Mouse (Mus musculus): Measurements from ENCODE around the gene Mad1l1.
"Not testable (repeated sequence)": the region's sequence is repeated elsewhere in the genome, so short reads cannot be mapped to it uniquely, and the experiment has no call there.

The Mad1l1 gene

DNA sequence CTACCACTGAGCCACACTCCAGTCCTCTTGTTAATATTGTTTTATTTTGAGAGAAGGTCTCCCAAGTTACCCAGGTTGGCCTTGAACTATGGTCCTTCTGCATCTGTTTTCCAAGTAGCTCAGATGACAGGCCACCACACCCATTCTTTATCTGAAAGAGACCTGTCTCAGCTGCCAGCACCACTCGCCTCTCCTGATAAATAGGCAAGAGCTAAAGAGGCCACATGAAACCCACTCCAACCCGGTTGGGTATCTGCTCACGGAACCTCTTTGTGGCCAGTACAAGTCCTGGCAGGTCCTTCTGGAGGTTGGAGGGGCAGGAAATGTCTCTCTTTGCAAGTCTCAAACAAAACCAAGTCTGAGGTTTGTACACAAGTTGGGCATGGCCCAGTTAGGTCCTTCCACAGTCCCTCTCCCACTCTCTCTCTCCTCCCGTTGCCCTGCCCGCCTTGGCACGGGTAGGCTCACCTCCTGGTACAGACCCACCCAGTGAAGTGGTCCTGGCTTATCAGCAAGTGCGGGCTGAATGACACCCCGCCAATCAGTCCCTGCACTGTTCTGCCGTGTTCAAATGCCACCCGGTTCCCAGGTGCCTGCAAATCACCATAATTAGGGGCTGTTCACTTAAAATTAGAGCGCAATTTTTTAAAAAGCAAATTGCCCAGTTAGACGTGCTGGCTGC lies 308.9 kb downstream of the Mad1l1 start:
- in situ Hi-C loops (cut with MboI, MseI) = no loop called here

DNA sequence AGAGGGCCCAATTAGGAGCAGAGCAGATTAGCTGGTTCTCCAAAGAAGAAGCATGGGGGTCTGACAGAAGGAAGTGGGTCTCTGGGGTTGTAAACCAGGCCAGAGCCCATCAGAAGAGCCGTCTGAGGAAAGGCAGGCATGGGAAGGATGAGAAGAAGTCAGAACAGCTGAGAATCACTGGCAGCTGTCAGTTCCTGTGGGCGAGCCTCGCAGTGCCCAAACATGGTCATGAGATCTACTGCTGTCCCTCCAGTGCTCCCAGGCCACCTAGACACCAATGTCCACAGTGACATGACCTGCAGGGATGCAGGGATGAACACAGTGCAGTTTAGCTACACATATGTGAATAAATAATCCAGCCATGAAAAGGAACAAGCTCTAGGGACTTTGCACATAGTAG lies 310.9 kb downstream of the Mad1l1 start:
- in situ Hi-C loops (cut with MboI, MseI) = no loop called here

DNA sequence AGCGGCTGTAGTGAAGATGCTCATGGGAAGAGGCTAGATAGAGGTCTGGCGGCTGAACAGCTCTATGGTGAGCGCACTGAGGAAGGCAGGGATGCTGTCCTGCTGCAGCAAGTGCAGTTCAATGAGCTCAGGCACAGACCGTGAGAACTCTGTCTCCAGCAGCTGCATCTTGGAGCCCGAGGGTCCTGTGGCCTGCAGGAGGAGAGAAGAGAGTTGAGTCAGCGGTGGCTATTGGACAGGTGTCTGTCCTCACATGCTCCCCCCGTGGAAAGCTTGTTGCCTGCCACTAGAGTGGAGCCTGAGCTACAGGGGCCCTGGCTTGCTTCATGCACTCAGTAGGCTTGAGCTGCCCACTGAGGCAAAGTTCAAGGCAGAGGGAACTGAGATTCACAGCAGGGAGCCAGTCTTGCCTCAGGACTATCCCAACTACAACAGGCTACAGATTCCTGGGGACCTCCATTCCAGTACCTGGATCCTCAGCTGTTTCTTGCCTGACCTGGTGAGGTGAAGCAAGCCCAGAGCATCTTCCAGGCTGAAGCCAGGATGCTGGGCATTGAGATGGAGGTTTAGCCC lies 312.2 kb downstream of the Mad1l1 start:
- in situ Hi-C loops (cut with MboI, MseI) = no loop called here

DNA sequence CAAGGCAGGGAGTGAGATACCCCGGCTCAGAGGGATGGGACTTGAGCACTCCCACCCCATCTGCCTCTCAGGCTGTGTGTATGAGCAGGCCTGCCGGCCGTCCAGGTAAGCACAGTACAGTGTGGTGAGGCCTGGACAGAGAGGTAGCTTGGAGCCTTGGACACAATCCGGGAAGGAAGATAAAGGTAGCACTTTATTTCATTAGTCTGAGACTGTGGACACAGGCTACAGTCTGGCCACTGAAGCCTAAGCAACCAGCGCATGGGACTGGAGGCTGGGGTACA lies 312.9 kb downstream of the Mad1l1 start:
- in situ Hi-C loops (cut with MboI, MseI) = no loop called here

DNA sequence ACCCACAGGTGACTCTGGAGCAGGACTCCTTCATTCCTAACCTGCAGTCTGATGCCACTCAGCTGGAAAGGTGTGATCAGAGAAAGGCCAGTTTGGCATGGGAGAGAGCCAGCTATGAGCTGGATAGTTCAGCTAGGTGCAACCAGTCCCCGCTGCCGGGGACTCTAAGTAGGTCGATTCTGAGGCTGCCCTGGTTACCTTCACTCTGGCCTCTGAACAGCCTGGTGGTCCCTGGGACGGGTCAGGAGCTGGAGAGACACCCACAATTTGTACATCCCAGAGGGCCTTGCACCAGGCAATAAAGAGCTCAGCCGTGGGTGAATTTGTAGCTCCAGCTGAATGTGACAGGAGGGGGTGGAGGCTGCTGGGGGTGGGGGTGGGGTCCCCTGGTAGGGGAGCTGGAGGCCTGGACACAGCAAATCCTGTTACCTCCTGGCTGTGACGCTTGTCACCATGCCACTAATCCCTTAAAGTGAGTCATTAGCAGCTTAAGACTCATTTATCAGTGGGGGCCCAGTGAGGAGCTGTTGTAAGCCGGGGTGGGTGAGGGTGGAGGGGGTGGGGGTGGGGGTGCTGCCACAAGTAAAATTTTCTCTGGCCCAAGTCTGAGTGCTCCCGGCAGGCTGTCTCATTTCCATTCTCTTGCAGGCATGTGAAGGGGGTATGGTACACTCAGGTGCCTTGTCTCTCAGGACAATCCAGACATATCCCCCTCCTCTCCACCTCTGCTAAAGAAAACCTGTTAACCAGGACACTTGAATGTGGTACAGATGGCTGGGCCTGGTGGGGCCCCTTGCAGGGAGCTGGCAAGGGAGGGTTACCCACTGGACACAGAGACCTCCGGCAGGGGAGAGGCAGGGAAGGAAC lies 313.5 kb downstream of the Mad1l1 start:
- in situ Hi-C loops (cut with MboI, MseI) = no loop called here

DNA sequence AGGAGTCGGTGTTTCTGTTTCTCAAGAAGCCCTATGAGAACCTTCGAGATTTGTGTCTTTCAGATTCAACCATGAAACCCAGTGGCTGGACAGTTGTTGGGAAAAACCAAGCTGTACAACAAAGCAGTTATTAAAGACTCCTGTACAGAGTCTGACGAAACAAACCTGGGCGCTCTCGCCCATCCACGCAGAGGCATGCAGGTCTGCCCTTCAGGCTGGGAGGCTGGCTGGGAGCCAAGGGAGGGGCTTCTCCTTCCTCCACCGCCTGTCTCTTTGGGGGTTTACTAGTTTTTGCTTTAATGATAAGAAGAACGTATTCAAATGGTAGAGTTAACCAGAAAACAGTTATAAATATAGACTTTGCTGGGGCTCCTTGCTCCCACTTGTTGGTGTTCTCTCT lies 314.5 kb downstream of the Mad1l1 start:
- in situ Hi-C loops (cut with MboI, MseI) = no loop called here

DNA sequence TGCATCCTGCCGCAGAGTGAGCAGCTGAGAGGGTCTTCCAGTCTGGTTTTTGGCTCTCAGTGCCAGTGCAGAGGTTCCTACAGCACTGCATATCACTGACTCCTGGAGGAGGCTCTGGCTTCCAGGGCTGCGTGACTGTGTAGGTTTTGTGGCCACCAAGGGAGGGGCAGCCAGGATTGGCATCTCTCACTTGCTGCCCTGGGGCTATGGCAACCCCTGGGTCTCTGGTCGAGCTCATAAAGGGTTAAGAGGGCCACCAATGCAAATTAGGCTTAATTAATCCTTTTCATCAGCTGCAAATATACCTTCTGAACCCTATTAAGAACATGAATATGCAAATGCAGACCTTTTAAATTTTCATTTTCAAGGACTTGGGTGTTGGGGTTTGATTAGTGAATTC lies 318.8 kb downstream of the Mad1l1 start:
- in situ Hi-C loops (cut with MboI, MseI) = no loop called here

DNA sequence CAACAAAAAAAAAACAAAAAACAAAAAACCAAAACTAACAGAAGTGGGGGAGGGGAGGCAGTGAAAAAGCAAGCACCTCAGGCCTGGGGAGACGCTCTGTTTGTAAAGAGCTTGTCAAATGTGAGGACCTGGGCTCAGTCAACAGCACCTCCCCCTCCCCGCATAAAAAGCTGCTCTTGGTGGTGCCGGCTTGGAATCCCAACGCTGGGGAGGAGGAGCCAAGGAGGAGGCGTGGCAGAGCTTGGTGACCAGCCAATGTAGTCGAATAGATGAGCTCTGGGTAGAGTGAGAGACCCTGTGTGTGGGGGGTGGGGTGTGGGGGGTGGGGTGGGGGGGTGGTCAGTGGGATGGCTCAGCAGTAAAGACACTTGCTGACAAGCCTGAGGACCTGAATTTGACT lies 322.4 kb downstream of the Mad1l1 start:
- in situ Hi-C loops (cut with MboI, MseI) = no loop called here

DNA sequence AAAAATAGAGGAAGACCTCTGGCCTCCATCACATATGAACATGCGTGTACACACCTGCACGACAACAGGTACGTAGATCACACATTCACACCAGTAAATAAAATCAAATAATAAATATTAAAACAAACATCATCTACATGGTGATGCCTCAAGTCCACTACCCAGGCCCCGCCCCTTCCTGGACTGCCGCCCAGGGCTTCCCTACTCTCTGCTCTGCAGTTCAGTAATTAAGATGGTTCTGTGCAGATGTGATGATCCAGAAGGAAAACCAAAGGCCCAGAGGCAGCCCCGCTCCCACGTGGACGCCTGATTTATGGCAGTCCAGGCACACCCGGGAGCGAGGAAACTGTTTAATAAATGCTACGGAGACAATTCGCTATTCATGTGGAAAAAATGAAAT lies 323.0 kb downstream of the Mad1l1 start:
- in situ Hi-C loops (cut with MboI, MseI) = not testable (repeated sequence)

DNA sequence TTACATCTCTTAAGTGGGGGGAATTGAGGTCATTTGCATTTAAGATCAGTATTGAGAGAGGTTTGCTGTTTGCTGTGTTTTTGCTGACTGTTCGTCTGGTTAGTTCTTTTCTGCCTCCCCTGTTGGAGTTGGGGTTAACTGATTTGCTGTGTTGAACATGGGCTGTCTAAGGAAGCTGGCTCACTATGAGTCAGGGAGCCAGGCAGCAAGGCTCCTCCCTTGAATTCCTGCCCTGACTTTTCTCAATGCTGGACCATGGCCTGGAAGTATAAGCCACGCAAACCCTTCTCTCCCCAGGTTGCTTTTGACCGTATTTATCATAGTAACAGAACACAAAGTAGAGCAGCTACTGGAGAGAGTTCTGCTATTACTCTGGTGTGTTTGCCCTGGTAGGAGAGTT lies 329.8 kb downstream of the Mad1l1 start:
- in situ Hi-C loops (cut with MboI, MseI) = no loop called here

DNA sequence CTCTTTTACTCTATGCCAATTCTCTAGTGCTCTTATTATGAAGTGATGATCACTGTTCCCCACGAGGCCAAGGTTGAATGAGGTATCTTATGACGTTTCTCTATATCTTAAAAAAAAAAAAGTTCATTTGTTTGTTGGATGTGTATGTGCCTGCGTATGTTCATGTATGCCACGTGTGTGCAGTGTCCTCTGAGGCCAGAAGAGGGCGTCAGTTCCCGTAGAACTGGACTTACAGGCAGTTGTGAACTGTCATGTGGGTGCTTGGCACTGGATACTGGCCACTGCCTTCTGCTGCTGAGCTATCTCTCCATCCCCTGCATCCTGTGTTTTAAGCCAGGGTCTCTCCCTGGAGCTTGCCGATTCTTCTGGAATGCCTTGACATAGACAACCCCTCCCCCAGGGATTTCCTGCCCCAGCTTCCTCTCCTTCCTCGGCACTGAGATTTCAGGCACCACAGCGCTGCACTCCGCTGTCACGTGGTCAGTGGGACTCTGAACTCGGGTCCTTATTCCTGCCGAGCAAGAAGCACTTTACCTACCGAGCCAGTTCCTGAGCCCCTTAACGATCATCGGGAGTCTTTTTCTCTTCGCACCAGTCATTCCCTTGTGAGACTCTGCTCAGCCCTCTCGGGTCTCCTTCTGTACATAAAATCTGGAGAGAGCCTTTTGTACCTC lies 336.1 kb downstream of the Mad1l1 start:
- in situ Hi-C loops (cut with MboI, MseI) = no loop called here

DNA sequence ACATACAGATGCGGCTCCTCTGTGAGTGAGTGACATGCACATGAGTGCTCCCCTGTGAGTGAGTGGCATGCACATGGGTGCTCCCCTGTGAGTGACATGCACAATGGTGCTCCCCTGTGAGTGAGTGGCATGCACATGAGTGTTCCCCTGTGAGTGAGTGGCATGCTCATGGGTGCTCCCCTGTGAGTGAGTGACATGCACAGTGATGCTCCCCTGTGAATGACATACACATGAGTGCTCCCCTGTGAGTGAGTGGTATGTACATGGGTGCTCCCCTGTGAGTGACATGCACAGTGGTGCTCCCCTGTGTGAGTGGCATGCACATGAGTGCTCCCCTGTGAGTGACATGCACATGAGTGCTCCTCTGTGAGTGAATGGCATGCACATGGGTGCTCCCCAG lies 339.4 kb downstream of the Mad1l1 start:
- in situ Hi-C loops (cut with MboI, MseI) = loop anchor here in 1 of 2 experiments (5.0 kb wide), 1 partner anchor 95 kb away; no protein-coding TSS in a partner anchor

DNA sequence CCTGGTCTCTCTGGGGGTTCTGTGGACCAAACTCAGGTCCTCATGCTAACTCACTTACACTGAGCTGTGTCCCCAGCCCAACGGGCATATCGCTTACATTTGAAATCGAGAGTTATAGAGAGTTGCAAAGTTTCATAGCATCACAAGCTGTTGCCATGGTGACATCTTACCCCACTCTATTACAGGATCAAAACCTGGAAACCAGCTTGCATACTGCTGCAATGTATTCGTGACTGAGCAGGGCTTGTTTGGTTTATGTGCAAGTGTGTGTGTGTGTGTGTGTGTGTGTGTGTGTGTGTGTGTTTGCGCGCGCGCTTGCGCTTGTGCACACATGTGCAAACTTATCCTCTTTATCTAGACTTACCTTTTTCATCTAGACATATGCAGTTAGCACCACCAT lies 342.0 kb downstream of the Mad1l1 start:
- in situ Hi-C loops (cut with MboI, MseI) = no loop called here

DNA sequence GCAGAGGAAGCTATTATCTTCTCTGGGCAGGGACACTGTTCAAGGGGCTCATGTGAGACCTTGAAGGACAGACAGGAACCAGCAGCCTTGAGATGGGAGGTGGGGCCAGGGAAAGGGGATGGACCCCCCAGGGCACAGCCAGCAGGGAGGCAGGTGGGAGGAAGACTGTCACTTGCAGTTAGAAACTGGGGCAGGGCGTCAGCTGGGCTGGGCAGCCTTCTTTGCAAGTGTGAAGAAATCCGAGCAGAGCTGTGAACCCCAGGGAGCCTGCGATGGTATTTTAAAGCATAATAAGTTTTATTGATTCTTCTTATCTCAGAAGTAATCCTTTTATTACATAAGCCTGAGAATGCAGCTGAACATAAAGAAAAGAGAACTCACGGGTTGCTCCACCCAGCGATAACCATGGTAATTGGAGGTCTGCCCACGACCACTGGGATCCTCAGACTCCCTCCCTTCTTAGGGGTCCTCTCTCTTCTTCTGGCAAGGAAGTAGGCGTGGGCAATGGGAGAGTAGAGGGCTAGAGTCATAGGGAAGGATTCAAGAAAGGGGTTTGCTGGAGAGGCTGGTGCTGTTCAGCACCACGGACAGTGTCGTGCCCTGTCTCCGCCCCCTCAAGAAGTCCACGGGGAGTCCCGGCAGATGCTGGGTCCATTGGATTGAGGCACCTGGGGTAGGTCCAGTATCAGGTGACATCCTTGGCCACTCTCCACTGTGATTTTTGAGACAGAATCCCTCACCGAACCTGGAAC lies 342.7 kb downstream of the Mad1l1 start:
- in situ Hi-C loops (cut with MboI, MseI) = no loop called here

DNA sequence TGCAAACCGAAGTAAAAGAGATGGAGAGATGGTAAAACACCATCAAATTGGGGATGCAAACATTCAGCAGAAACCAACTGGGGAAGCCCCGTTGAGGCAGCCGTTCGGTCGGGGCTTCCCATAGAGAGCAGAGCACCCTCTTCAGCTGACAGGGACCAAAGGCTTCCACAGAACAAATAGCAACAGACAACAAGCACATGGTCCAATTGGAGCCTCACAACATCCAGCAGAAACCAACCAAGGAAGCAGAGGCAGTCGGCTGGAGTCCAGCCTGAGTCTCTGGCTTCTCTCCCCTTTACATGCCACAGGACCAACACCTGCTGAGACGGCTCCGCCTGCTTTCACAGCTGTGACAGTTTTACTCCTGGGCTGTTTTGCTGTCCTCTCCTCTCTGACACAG lies 343.9 kb downstream of the Mad1l1 start:
- in situ Hi-C loops (cut with MboI, MseI) = no loop called here

DNA sequence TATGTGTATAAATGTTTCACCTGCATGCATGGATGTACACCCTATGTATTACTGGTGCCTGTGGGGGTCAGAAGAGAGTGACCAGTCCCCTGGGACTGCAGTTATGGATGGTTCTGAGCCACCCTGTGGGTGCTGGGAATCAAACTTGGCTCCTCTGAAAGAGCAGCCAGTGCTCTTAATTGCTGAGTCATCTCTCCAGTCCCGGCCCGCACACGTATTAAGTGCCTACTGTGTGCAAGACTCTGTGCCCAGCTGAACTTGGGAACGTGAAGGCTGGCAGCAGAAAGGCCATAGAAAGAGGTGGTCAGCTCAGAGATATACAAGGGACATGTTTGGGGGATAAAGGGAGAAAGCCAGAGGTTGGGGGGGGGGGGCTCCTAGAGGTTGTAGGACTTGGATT lies 344.8 kb downstream of the Mad1l1 start:
- in situ Hi-C loops (cut with MboI, MseI) = no loop called here

DNA sequence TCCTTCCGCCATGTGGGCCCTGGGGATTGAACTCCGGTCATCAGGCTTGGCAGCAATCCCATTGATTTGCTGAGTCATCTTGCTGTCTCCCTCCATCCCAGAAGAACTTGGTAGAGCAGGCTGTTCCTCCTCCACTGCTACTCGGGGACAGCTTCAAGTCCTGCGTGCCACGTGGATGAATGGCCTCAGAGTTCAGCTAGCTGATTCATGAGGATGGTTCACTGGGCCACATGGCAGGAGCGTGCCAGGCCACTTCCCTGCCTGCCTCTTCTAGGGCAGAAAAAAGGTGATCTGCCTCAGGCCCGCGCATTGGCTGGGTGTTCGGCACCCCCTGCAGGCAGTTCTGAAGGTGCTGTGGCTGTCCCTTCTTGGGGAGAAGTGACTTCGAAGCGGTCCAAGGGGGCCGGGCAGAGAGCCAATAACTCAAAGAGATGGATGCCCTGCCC lies 351.1 kb downstream of the Mad1l1 start:
- in situ Hi-C loops (cut with MboI, MseI) = no loop called here

DNA sequence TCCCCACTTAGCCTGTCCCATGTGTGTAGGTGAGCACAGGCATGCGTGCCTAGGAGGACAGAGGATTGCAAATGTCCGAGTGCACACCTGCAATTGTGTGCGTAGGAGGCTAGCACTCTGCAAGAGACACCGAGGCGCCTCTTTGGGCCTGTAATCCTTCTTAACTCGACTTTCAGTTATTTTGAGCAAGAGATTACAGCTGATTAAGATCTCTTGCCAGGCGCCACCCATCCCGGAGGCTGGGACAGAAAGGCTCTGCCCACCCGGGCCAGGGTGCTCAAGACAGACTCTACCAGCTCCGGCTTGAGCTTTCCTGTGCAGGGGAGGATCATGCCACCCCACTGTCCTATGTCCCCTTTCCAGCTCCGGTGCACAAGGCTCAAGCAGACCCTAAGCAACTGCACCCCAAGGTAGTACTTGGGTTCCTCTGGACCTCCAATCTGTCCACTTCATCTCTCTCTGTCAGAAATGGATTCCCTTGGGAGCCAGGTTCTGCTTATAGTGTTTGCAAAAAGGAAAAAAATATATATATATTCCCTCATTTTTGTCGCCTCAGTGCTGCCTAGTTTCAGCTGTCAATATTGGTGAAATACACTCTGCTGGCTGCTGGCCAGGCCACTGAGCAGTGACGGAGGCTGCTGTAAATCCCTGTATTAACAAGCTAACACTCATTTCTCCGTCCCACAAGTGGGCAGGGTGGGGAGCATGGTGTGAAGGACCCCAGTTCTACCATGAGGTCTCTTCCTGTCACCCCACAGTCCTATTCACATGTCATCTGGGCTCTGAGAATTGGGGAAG lies 352.0 kb downstream of the Mad1l1 start:
- in situ Hi-C loops (cut with MboI, MseI) = no loop called here

DNA sequence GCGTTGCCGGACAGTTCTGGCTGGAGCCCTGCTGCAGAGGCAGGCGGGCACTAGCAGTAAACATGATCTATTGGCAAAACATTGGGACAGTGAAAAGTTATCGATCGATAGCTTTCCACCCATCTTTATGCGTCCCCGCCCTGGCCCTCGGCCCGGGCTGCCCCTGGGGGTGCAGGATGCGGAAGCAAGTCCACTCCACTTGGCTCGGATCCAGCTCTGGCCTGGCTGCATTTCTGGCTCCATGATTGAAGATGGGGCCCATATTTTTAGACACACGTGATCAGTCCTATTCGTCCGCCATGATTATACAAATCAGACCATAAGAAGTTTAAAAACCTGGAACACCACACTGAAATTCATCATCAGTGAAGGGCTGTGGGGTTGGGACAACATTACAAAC lies 355.8 kb downstream of the Mad1l1 start:
- in situ Hi-C loops (cut with MboI, MseI) = no loop called here

DNA sequence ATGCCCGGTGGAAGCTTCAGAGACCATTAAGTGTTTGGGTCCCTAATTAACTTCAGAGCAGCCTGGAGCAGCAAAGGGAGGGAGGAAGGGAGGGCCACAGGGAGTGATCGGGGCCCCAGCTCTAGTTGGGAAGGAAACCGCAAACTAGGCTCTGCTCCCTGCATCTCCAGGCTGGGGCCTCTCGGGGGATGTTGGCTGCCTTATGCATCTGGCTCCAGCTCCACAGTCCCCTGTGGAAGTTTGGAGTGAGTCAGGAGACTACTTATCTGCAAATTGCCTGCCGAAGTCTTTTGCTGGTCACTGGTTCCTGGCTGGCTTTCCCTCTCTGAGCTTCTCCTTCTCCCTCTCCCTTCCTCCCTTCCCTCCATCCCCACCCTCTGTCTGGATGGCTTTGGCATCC lies 357.0 kb downstream of the Mad1l1 start:
- in situ Hi-C loops (cut with MboI, MseI) = no loop called here

DNA sequence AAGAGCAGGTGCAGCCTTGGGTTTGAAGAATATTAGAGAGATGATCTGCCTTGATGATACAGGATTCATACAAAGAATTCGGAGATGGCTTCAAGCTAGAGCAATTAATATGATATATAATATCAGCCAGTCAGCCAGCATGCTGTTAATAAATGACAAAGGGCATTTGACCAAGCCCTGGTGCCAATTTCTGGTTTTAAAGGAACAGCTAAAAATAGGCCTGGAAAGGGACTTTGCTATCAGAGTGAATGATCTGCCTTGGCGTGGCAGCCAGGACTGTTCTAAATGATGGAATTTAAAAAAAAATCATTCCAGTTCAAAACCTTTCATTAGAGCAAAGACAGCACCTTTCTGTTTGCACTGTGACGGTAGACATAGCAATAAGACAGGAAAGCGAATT lies 361.6 kb downstream of the Mad1l1 start:
- in situ Hi-C loops (cut with MboI, MseI) = no loop called here
